Mouse (Mus musculus): ENCODE data around the gene Tomm6.

DNA sequence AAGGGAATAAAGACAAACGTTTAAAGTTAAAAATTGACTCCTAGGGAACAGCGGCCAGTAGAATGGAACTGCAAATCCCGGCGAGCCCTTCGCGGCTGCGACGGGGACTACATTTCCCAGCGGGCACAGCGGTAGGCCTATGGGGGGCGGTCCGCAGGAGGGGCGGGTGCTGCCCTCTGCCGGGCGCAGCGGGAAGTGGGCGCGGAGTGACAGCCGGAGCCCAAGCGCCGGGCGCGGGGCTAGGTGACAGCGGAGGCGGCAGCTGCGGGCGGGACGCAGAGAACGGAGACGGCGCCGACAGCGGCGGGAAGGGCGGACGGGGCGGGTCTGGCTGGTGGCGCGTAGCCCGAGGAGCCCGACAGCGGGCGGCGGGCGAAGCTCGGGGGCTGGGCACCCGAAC is 48.7 kb upstream of the Tomm6 start, which contains the start of gene Tfeb:
- TF ChIP-seq MAFK (IDR thresholded peaks at IDR 0.05; ENCODE audit: borderline replicate concordance, low read depth, low read length) (no peak), POLR2A (IDR thresholded peaks at IDR 0.05; ENCODE audit: control insufficient read depth in 1 of 2, insufficient read depth in 1 of 2, low read depth in 1 of 2, low read length in 2 of 2, poor library complexity in 1 of 2) (0 out of 4 replicates have a peak, but pooled peaks of 1 of the 2 experiments have one; percentile 37), ZKSCAN1 (IDR thresholded peaks at IDR 0.05; ENCODE audit: low read depth, low read length) (no peak), GATA1 (IDR thresholded peaks at IDR 0.05; ENCODE audit: low read depth, low read length) (no peak), ETS1 (IDR thresholded peaks at IDR 0.05; ENCODE audit: low read depth, low read length) (no peak), POLR2AphosphoS5 (IDR thresholded peaks at IDR 0.05; ENCODE audit: borderline replicate concordance, low read depth, low read length) (no peak), EP300 (IDR thresholded peaks at IDR 0.05; ENCODE audit: low read depth in 1 of 2, low read length in 2 of 2) (no peak), USF2 (IDR thresholded peaks at IDR 0.05; ENCODE audit: borderline replicate concordance in 1 of 2, insufficient read depth in 1 of 2, low read depth in 1 of 2, low read length in 2 of 2) (no peak), BHLHE40 (IDR thresholded peaks at IDR 0.05; ENCODE audit: borderline replicate concordance, low read depth, low read length) (no peak), CTCF (IDR thresholded peaks at IDR 0.05 in 2 of 3, conservative IDR thresholded peaks at IDR 0.05 in 1 of 3; ENCODE audit: control insufficient read depth in 1 of 3, insufficient read depth in 1 of 3, low read depth in 2 of 3, low read length in 3 of 3, poor library complexity in 1 of 3, severe bottlenecking in 1 of 3) (peak; percentile 63 to 97 (median 96); a peak in 5 of 6 replicates), CHD1 (IDR thresholded peaks at IDR 0.05; ENCODE audit: low read depth, low read length) (no peak), MEF2A (IDR thresholded peaks at IDR 0.05; ENCODE audit: extremely low read depth, insufficient replicate concordance, low read depth, low read length, poor library complexity, severe bottlenecking) (no peak), TCF12 (IDR thresholded peaks at IDR 0.05; ENCODE audit: low read depth, low read length) (peak; percentile 20; the same call in 1 of the 2 replicates), TAL1 (IDR thresholded peaks at IDR 0.05; ENCODE audit: low read length) (no peak)
